Mouse (Mus musculus) liver, embryonic 13.5 days (tissue): Measurements from ENCODE around the gene Casq1. TPM values are rescaled to one million over a fixed set of nuclear protein-coding genes. Genes with fewer than 3 reads are reported as not detected.

ENCODE experiments used
- ATAC-seq: fragments of 200-750 bp; cut with Nextera tagmentation; 2 replicates; pipeline ENCODE4 v1.8.0; 2017; ENCODE audit warnings: low read depth, mild to moderate bottlenecking, moderate number of reproducible peaks, moderate library complexity
- DNase-seq: peaks from one replicate; pipeline ENCODE4 v3.0.0; 2022
- H3K27ac ChIP-seq: fragments of 300-500 bp; sonication (generic); 2 replicates; pipeline ENCODE4 v1.5.1; 2015; ENCODE audit warnings: moderate library complexity, mild to moderate bottlenecking, inconsistent platforms
- H3K27me3 ChIP-seq: fragments of 300-500 bp; sonication (generic); 2 replicates; pipeline ENCODE4 v1.6.1; 2015; ENCODE audit warnings: mild to moderate bottlenecking, inconsistent platforms
- H3K36me3 ChIP-seq: fragments of 300-500 bp; sonication (generic); 2 replicates; pipeline ENCODE4 v1.6.1; 2015; ENCODE audit warnings: mild to moderate bottlenecking, inconsistent platforms
- H3K4me1 ChIP-seq: fragments of 300-500 bp; sonication (generic); replicated peaks from 2 replicates; pipeline ENCODE4 v1.6.1; 2015; ENCODE audit warnings: inconsistent platforms
- H3K4me2 ChIP-seq: fragments of 300-500 bp; sonication (generic); 2 replicates; pipeline ENCODE4 v1.6.1; 2015; ENCODE audit warnings: inconsistent platforms, mild to moderate bottlenecking, moderate library complexity
- H3K4me3 ChIP-seq: fragments of 300-500 bp; sonication (generic); replicated peaks from 2 replicates; pipeline ENCODE4 v1.5.1; 2015; ENCODE audit warnings: mild to moderate bottlenecking, inconsistent platforms
- H3K9ac ChIP-seq: fragments of 300-500 bp; sonication (generic); 2 replicates; pipeline ENCODE4 v1.6.1; 2015; ENCODE audit warnings: mild to moderate bottlenecking, inconsistent platforms
- H3K9me3 ChIP-seq: fragments of 300-500 bp; sonication (generic); replicated peaks from 2 replicates; pipeline ENCODE4 v1.6.1; 2016; ENCODE audit warnings: inconsistent platforms
- WGBS: fragments of 180-500 bp; shearing (Covaris S2); methylation state at CpG from one replicate; pipeline ENCODE4 v1.1.7; 2015; ENCODE audit not compliant: insufficient replicate concordance; 5-methylcytosine and 5-hydroxymethylcytosine counted together
- polyA plus RNA-seq: library from polyadenylated mRNA; unstranded; fragments of >200 nt; fragmentation: Nextera tagmentation; extraction: Ambion mirVana; gene quantifications from 2 replicates; pipeline ENCODE4 v1.2.1, GENCODE M21; 2015

The Casq1 gene
- polyA plus RNA-seq, 1 experiment from 2014 or later = 0.55 TPM

- 63% methylated on average over 15 of the region's 15 CpGs for WGBS
- H3K9ac ChIP-seq = peak overlapping the region; percentile 69; the same call in 1 of the 2 replicates
- DNase-seq (no peak), ATAC-seq (no peak)
- H3K4me2 ChIP-seq = peak overlapping the region; percentile 72
- no peaks in the 10 kb centered on the region for H3K9me3 ChIP-seq
- H3K27me3 ChIP-seq = peaks cover 17% of the 10 kb centered on the region
- H3K36me3 ChIP-seq = peaks cover 16% of the 10 kb centered on the region
- peak overlapping the region; percentile 58; the same call in 1 of the 2 replicates for H3K4me3 ChIP-seq
- H3K4me1 ChIP-seq = peaks cover 59% of the 10 kb centered on the region
- H3K27ac ChIP-seq = 0 out of 2 replicates have a peak overlapping the region, but pooled peaks have one; percentile 19
These were observed 14.6 kb downstream of the Casq1 start for GRCm38 (mm10) chr1:172204814-172205740.

- no peak for ATAC-seq
- Histone ChIP-seq H3K4me2 (no peak overlapping the region), H3K27ac (0 out of 2 replicates have a peak overlapping the region, but pooled peaks have one; percentile 39), H3K9me3 (no peaks in the 10 kb centered on the region), H3K36me3 (peaks cover 24% of the 10 kb centered on the region), H3K4me3 (no peak overlapping the region), H3K4me1 (peaks cover 59% of the 10 kb centered on the region), H3K27me3 (peaks cover 17% of the 10 kb centered on the region), H3K9ac (no peak overlapping the region)
- DNase-seq = no peak
- WGBS = 44% methylated on average over 9 of the region's 9 CpGs
These were observed 15.4 kb downstream of the Casq1 start for GRCm38 (mm10) chr1:172204033-172204813.

- WGBS = 21% methylated on average over 4 of the region's 4 CpGs
- Histone ChIP-seq H3K9ac (no peak overlapping the region), H3K36me3 (peaks cover 28% of the 10 kb centered on the region), H3K27ac (no peak overlapping the region), H3K4me1 (peaks cover 59% of the 10 kb centered on the region), H3K4me3 (no peak overlapping the region), H3K9me3 (no peaks in the 10 kb centered on the region), H3K4me2 (no peak overlapping the region), H3K27me3 (peaks cover 17% of the 10 kb centered on the region)
- ATAC-seq (no peak), DNase-seq (no peak)
These were observed 16.1 kb downstream of the Casq1 start for GRCm38 (mm10) chr1:172203566-172203965.

- 42% methylated on average over 2 of the region's 2 CpGs for WGBS
- peaks cover 59% of the 10 kb centered on the region for H3K4me1 ChIP-seq
- no peaks in the 10 kb centered on the region for H3K9me3 ChIP-seq
These were observed 16.7 kb downstream of the Casq1 start for GRCm38 (mm10) chr1:172202894-172203522.

GRCm38 (mm10) chr1:172201967-172202880 is 17.4 kb downstream of the Casq1 start:
- Histone ChIP-seq H3K36me3 (peaks cover 40% of the 10 kb centered on the region), H3K27ac (0 out of 2 replicates have a peak overlapping the region, but pooled peaks have one; percentile 2), H3K4me1 (peaks cover 56% of the 10 kb centered on the region), H3K9me3 (no peaks in the 10 kb centered on the region), H3K27me3 (peaks cover 17% of the 10 kb centered on the region), H3K9ac (no peak overlapping the region), H3K4me3 (no peak overlapping the region), H3K4me2 (no peak overlapping the region)
- DNase-seq (no peak), ATAC-seq (no peak)
- WGBS = 59% methylated on average over 14 of the region's 14 CpGs

More at GRCm38 (mm10) chr1:172202894-172203522, 16.7 kb downstream of the Casq1 start:
- DNase-seq (no peak), ATAC-seq (no peak)
- Histone ChIP-seq H3K4me3 (no peak overlapping the region), H3K9ac (no peak overlapping the region), H3K27ac (no peak overlapping the region), H3K4me2 (no peak overlapping the region), H3K36me3 (peaks cover 33% of the 10 kb centered on the region), H3K27me3 (peaks cover 17% of the 10 kb centered on the region)

GRCm38 (mm10) chr1:172200871-172201447 is 18.7 kb downstream of the Casq1 start:
- no peak overlapping the region for H3K4me3 ChIP-seq
- DNase-seq (no peak), ATAC-seq (no peak)
- H3K27me3 ChIP-seq = peaks cover 7% of the 10 kb centered on the region
- H3K9ac ChIP-seq = no peak overlapping the region
- H3K36me3 ChIP-seq = peaks cover 53% of the 10 kb centered on the region
- no peak overlapping the region for H3K4me2 ChIP-seq
- WGBS = 80% methylated on average over 7 of the region's 7 CpGs
- no peaks in the 10 kb centered on the region for H3K9me3 ChIP-seq
- peaks cover 43% of the 10 kb centered on the region for H3K4me1 ChIP-seq
- H3K27ac ChIP-seq = no peak overlapping the region

GRCm38 (mm10) chr1:172200161-172200560 is 19.5 kb downstream of the Casq1 start:
- DNase-seq (no peak), ATAC-seq (no peak)
- H3K4me1 ChIP-seq = peaks cover 35% of the 10 kb centered on the region
- no peak overlapping the region for H3K4me2 ChIP-seq
- WGBS = 84% methylated on average over 5 of the region's 5 CpGs
- no peak overlapping the region for H3K9ac ChIP-seq
- H3K27ac ChIP-seq = no peak overlapping the region
- peaks cover 61% of the 10 kb centered on the region for H3K36me3 ChIP-seq
- H3K4me3 ChIP-seq = no peak overlapping the region
- no peaks in the 10 kb centered on the region for H3K9me3 ChIP-seq
- H3K27me3 ChIP-seq = 0 out of 2 replicates have a peak, but pooled peaks cover under 1% of the 10 kb centered on the region

- no peak overlapping the region for H3K4me3 ChIP-seq
- H3K4me2 ChIP-seq = no peak overlapping the region
- ATAC-seq (no peak), DNase-seq (no peak)
- WGBS = 85% methylated on average over 4 of the region's 4 CpGs
- H3K9ac ChIP-seq = no peak overlapping the region
- no peaks in the 10 kb centered on the region for H3K27me3 ChIP-seq
- no peak overlapping the region for H3K27ac ChIP-seq
- H3K4me1 ChIP-seq = peaks cover 25% of the 10 kb centered on the region
- H3K9me3 ChIP-seq = no peaks in the 10 kb centered on the region
- H3K36me3 ChIP-seq = peaks cover 73% of the 10 kb centered on the region
These were observed 20.7 kb downstream of the Casq1 start for GRCm38 (mm10) chr1:172198996-172199395.

- Histone ChIP-seq H3K4me2 (no peak overlapping the region), H3K27ac (no peak overlapping the region), H3K27me3 (no peaks in the 10 kb centered on the region), H3K4me3 (no peak overlapping the region), H3K9ac (no peak overlapping the region), H3K4me1 (peaks cover 18% of the 10 kb centered on the region), H3K9me3 (no peaks in the 10 kb centered on the region), H3K36me3 (peaks cover 79% of the 10 kb centered on the region)
- ATAC-seq (no peak), DNase-seq (no peak)
- 90% methylated on average over 8 of the region's 8 CpGs for WGBS
These were observed 21.4 kb downstream of the Casq1 start for GRCm38 (mm10) chr1:172198316-172198715.

GRCm38 (mm10) chr1:172197851-172198250 is 21.8 kb downstream of the Casq1 start:
- Histone ChIP-seq H3K9ac (no peak overlapping the region), H3K9me3 (no peaks in the 10 kb centered on the region), H3K36me3 (peaks cover 79% of the 10 kb centered on the region), H3K4me2 (no peak overlapping the region), H3K27ac (no peak overlapping the region), H3K4me3 (no peak overlapping the region), H3K27me3 (no peaks in the 10 kb centered on the region), H3K4me1 (peaks cover 13% of the 10 kb centered on the region)
- ATAC-seq (no peak), DNase-seq (no peak)
- 83% methylated on average over 5 of the region's 5 CpGs for WGBS
